Mouse (Mus musculus): ENCODE data around the gene Tmtc1. TPM values are rescaled to one million over a fixed set of nuclear protein-coding genes. Genes with fewer than 3 reads are reported as not detected.

Tmtc1 gene
- polyA plus RNA-seq, 1 experiment from 2014 or later, result 2.8 TPM

DNA sequence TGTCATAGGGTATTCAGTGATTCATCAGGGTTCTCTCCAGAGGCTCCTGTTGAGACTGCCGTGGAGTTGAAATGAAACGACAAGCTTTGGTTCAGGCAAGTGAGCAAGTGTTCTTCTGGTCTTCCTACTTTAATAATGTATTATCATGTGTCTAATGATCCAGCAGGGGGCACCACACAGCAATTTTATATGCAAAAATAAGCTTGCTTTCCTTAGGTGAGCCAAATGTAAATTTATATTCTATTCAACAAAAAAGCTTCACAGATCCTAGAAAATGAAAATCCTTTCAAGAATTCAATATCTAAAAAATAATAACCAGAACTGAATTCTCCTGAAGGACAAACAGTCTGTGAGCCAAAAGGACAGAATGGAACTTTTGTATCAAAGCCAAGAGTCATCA, 195.6 kb downstream of the Tmtc1 start:
- no peak overlapping the region for H3K9ac ChIP-seq (ENCODE audit: low read length)
- H3K4me1 ChIP-seq (replicated peaks; ENCODE audit: control insufficient read depth, insufficient read depth, low read length), result peaks cover 13% of the 10 kb centered on the region
- no peak overlapping the region for H3K27ac ChIP-seq (ENCODE audit: low read depth)
- H3K27me3 ChIP-seq (replicated peaks; ENCODE audit: control insufficient read depth, insufficient read depth, low read length), result no peaks in the 10 kb centered on the region
- ATAC-seq (replicated peaks; ENCODE audit: low FRiP score, low TSS enrichment, low read depth) (no peak), DNase-seq (ENCODE audit: low spot score) (peak; percentile 58)
- 30% methylated on average over 2 of the region's 2 CpGs for WGBS
- H3K4me3 ChIP-seq (ENCODE audit: low read depth, low read length), result no peak overlapping the region
- H3K4me2 ChIP-seq (ENCODE audit: low read length), result no peak overlapping the region
- H3K36me3 ChIP-seq (ENCODE audit: control insufficient read depth, insufficient read depth, low read length), result peaks cover 6% of the 10 kb centered on the region; the same call in 1 of the 2 replicates
- no peaks in the 10 kb centered on the region for H3K9me3 ChIP-seq (ENCODE audit: control insufficient read depth, low read length)

DNA sequence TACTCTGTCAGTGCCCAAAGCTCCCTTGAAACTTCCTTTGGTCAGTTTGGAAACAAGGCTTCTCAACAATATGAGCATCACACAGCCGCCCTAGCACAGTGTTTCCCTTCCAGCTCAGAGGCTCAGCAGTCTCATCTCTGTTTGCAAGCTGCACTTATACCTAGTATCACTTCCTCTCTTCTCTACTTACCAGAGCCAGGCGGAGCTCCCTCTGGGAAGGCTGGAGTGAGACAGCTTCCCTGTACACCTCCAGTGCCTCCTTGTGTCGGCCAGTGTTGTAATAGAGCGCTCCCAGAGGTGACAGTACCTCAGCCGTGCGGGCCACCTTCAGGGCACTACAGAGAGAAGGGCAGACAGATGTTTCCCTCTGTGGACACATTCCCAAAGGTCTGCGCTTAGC, 197.6 kb downstream of the Tmtc1 start:
- no peak for DNase-seq (ENCODE audit: low spot score)
- Histone ChIP-seq H3K36me3 (ENCODE audit: control insufficient read depth, insufficient read depth, low read length) (peaks cover 6% of the 10 kb centered on the region; the same call in 1 of the 2 replicates), H3K27ac (ENCODE audit: low read depth) (no peak overlapping the region), H3K4me1 (replicated peaks; ENCODE audit: control insufficient read depth, insufficient read depth, low read length) (no peaks in the 10 kb centered on the region), H3K9ac (ENCODE audit: low read length) (no peak overlapping the region), H3K4me2 (ENCODE audit: low read length) (no peak overlapping the region), H3K27me3 (replicated peaks; ENCODE audit: control insufficient read depth, insufficient read depth, low read length) (no peaks in the 10 kb centered on the region), H3K4me3 (ENCODE audit: low read depth, low read length) (no peak overlapping the region), H3K9me3 (ENCODE audit: control insufficient read depth, low read length) (no peaks in the 10 kb centered on the region)
- WGBS, result 78% methylated on average over 7 of the region's 7 CpGs
- no peak for ATAC-seq (replicated peaks; ENCODE audit: low FRiP score, low TSS enrichment, low read depth)

DNA sequence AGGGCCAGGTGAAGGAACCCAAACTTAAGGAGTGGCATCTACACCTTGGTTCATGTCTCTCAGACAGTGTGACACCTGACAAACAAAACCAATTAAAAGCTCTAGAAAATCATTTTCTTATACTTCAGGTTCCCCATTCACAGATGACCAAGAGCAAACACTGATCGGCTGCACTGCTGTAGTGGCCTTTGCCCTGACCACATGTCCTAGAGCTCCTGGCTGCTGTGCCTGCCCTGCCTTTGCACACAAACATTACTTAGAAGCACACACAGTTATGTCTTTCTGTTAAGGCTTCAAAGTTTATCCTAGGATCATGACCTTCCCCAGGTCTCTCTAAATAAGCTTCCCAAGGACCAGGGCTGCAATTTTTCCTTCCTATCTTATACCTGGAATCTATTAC, 199.4 kb downstream of the Tmtc1 start:
- Histone ChIP-seq H3K27ac (ENCODE audit: low read depth) (no peak overlapping the region), H3K9ac (ENCODE audit: low read length) (no peak overlapping the region), H3K36me3 (ENCODE audit: control insufficient read depth, insufficient read depth, low read length) (peaks cover 6% of the 10 kb centered on the region; the same call in 1 of the 2 replicates), H3K27me3 (replicated peaks; ENCODE audit: control insufficient read depth, insufficient read depth, low read length) (no peaks in the 10 kb centered on the region), H3K4me1 (replicated peaks; ENCODE audit: control insufficient read depth, insufficient read depth, low read length) (no peaks in the 10 kb centered on the region), H3K9me3 (ENCODE audit: control insufficient read depth, low read length) (no peaks in the 10 kb centered on the region), H3K4me3 (ENCODE audit: low read depth, low read length) (no peak overlapping the region), H3K4me2 (ENCODE audit: low read length) (no peak overlapping the region)
- ATAC-seq (replicated peaks; ENCODE audit: low FRiP score, low TSS enrichment, low read depth), result no peak
- WGBS, result 56% methylated on average over 1 of the region's 1 CpGs
- DNase-seq (ENCODE audit: low spot score), result no peak

DNA sequence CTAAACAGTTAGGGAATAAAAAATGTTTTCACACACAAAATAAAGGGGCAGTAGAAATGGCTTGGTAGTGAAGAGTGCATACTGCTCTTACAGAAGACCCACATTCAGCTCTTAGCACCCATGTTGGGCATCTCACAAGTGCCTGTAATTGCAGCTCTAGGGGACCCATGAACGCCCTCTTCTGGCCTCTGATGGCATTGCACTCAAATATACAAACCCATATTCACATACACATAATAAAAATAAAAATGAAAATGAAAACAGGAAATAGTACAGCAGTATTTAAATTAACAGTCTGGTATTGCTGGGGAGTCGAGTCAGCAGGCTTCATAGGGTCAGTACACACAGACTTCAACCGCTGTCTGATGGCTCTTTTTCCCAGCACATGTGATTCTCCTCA, 201.9 kb downstream of the Tmtc1 start:
- DNase-seq (ENCODE audit: low spot score) (no peak), ATAC-seq (replicated peaks; ENCODE audit: low FRiP score, low TSS enrichment, low read depth) (no peak)
- no peak overlapping the region for H3K4me3 ChIP-seq (ENCODE audit: low read depth, low read length)
- H3K9me3 ChIP-seq (ENCODE audit: control insufficient read depth, low read length), result no peaks in the 10 kb centered on the region
- H3K27ac ChIP-seq (ENCODE audit: low read depth), result no peak overlapping the region
- no peak overlapping the region for H3K9ac ChIP-seq (ENCODE audit: low read length)
- 64% methylated on average over 3 of the region's 3 CpGs for WGBS
- peaks cover 6% of the 10 kb centered on the region; the same call in 1 of the 2 replicates for H3K36me3 ChIP-seq (ENCODE audit: control insufficient read depth, insufficient read depth, low read length)
- H3K27me3 ChIP-seq (replicated peaks; ENCODE audit: control insufficient read depth, insufficient read depth, low read length), result no peaks in the 10 kb centered on the region
- no peak overlapping the region for H3K4me2 ChIP-seq (ENCODE audit: low read length)
- H3K4me1 ChIP-seq (replicated peaks; ENCODE audit: control insufficient read depth, insufficient read depth, low read length), result no peaks in the 10 kb centered on the region

DNA sequence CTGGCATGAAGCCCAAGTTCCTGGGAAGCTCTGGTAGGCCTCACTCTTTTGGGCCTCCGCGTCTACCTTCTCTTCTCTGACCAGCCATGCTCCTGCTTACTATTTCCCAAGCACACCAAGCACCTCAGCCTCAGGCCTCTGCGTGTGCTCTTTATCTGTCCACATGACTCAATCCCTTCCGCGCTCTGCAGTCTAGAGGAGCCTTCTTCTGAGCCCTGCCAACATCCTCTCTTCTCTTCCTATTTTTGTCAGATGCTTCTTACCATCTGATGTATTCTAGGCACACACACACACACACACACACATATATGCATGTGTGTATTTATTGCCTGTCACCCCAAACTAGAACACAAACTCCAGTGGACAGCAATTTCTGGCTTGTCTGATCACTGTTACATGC, 202.5 kb downstream of the Tmtc1 start:
- H3K4me1 ChIP-seq (replicated peaks; ENCODE audit: control insufficient read depth, insufficient read depth, low read length), result no peaks in the 10 kb centered on the region
- no peaks in the 10 kb centered on the region for H3K9me3 ChIP-seq (ENCODE audit: control insufficient read depth, low read length)
- 83% methylated on average over 5 of the region's 5 CpGs for WGBS
- no peak overlapping the region for H3K4me3 ChIP-seq (ENCODE audit: low read depth, low read length)
- DNase-seq (ENCODE audit: low spot score) (no peak), ATAC-seq (replicated peaks; ENCODE audit: low FRiP score, low TSS enrichment, low read depth) (no peak)
- H3K27me3 ChIP-seq (replicated peaks; ENCODE audit: control insufficient read depth, insufficient read depth, low read length), result no peaks in the 10 kb centered on the region
- peaks cover 6% of the 10 kb centered on the region; the same call in 1 of the 2 replicates for H3K36me3 ChIP-seq (ENCODE audit: control insufficient read depth, insufficient read depth, low read length)
- no peak overlapping the region for H3K4me2 ChIP-seq (ENCODE audit: low read length)
- no peak overlapping the region for H3K9ac ChIP-seq (ENCODE audit: low read length)
- no peak overlapping the region for H3K27ac ChIP-seq (ENCODE audit: low read depth)

DNA sequence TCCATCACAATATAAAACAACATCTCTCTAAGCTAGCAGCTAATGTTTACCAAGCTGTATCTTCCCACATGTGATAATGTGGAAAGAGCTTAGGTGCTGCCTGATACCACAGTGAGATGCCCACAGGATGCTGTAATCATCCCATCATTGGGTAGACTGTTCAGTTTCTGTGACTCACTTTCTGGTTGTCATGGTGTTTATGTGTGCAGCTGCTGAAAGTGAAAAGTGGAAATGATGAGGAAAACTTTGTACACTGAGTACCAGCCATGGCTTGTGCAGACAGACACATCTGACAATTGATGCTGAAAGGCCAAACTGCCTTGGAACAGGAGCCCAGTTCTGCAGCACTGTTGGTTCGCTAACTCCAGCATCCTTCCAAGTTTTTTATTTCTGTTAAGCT, 204.9 kb downstream of the Tmtc1 start:
- H3K4me3 ChIP-seq (ENCODE audit: low read depth, low read length), result no peak overlapping the region
- ATAC-seq (replicated peaks; ENCODE audit: low FRiP score, low TSS enrichment, low read depth), result no peak
- H3K9ac ChIP-seq (ENCODE audit: low read length), result no peak overlapping the region

DNA sequence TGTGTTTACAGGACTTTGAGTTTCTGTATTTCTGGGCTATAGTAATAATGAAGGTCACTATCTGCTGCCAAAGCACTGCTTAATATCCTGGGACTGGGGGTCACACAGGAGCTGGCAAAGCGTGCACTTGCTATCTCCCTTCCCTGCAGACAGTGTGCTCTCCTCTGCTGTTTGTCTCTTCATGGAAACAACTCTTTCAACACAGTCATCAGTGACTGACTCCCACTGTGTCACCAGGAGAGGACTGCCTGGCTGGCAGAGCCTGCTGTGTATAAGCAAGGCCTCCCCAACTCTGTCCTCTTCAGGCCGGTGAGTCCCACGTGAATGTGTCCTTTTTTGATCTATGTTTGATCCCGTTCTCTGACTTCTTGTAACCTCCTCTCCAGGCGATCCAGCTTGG, 206.7 kb downstream of the Tmtc1 start:
- DNase-seq (ENCODE audit: low spot score), result no peak
- no peaks in the 10 kb centered on the region for H3K4me1 ChIP-seq (replicated peaks; ENCODE audit: control insufficient read depth, insufficient read depth, low read length)
- 60% methylated on average over 5 of the region's 5 CpGs for WGBS

More for the DNA sequence above, 204.9 kb downstream of the Tmtc1 start:
- Histone ChIP-seq H3K4me1 (replicated peaks; ENCODE audit: control insufficient read depth, insufficient read depth, low read length) (no peaks in the 10 kb centered on the region), H3K27me3 (replicated peaks; ENCODE audit: control insufficient read depth, insufficient read depth, low read length) (no peaks in the 10 kb centered on the region), H3K36me3 (ENCODE audit: control insufficient read depth, insufficient read depth, low read length) (peaks cover 3% of the 10 kb centered on the region; the same call in 1 of the 2 replicates), H3K27ac (ENCODE audit: low read depth) (no peak overlapping the region), H3K9me3 (ENCODE audit: control insufficient read depth, low read length) (no peaks in the 10 kb centered on the region), H3K4me2 (ENCODE audit: low read length) (no peak overlapping the region)
- DNase-seq (ENCODE audit: low spot score), result no peak
- WGBS, result 100% methylated on average over 1 of the region's 1 CpGs

DNA sequence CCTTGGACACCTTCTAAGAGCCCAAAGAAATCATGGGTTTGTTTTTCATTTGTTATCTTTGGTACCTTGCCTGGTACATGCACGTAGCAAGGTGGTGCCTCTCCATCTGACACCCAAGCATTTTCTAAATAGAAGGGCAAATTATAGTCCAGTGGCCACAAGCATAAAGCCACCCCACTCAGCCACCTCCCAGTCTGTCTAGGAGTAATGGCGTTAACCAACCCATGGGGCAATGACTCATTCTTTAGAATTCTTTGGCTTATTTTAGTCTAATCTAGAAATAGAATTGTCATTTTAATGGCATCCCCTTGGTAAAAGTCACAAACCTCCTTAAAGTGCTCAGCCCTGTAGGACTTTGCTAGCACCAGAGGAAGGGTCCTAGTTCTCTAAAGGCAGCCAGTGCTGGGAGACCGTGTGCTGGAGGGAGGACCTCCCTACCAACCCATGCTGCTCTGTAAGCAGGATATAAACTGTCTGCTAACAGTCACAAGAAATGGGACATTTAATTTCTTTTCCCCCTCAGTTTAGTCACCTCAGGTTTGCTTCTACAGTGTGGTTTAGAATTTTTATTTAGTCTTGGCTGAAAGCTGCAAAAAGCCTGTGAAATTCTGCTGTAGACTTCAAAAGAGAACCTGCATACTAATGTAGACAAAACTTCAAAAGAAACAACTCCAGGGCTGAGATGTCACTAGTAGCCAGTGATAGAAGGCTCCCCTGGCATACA, 209.9 kb downstream of the Tmtc1 start:
- H3K36me3 ChIP-seq (ENCODE audit: control insufficient read depth, insufficient read depth, low read length), result no peaks in the 10 kb centered on the region
- H3K4me2 ChIP-seq (ENCODE audit: low read length), result no peak overlapping the region
- no peak overlapping the region for H3K9ac ChIP-seq (ENCODE audit: low read length)
- H3K4me1 ChIP-seq (replicated peaks; ENCODE audit: control insufficient read depth, insufficient read depth, low read length), result no peaks in the 10 kb centered on the region
- no peaks in the 10 kb centered on the region for H3K27me3 ChIP-seq (replicated peaks; ENCODE audit: control insufficient read depth, insufficient read depth, low read length)
- no peaks in the 10 kb centered on the region for H3K9me3 ChIP-seq (ENCODE audit: control insufficient read depth, low read length)
- ATAC-seq (replicated peaks; ENCODE audit: low FRiP score, low TSS enrichment, low read depth) (no peak), DNase-seq (ENCODE audit: low spot score) (no peak)
- H3K27ac ChIP-seq (ENCODE audit: low read depth), result no peak overlapping the region
- H3K4me3 ChIP-seq (ENCODE audit: low read depth, low read length), result no peak overlapping the region
- 67% methylated on average over 3 of the region's 3 CpGs for WGBS

More for the DNA sequence above, 206.7 kb downstream of the Tmtc1 start:
- Histone ChIP-seq H3K4me2 (ENCODE audit: low read length) (no peak overlapping the region), H3K9me3 (ENCODE audit: control insufficient read depth, low read length) (no peaks in the 10 kb centered on the region), H3K36me3 (ENCODE audit: control insufficient read depth, insufficient read depth, low read length) (no peaks in the 10 kb centered on the region), H3K9ac (ENCODE audit: low read length) (no peak overlapping the region), H3K27me3 (replicated peaks; ENCODE audit: control insufficient read depth, insufficient read depth, low read length) (no peaks in the 10 kb centered on the region), H3K4me3 (ENCODE audit: low read depth, low read length) (no peak overlapping the region), H3K27ac (ENCODE audit: low read depth) (no peak overlapping the region)
- no peak for ATAC-seq (replicated peaks; ENCODE audit: low FRiP score, low TSS enrichment, low read depth)

DNA sequence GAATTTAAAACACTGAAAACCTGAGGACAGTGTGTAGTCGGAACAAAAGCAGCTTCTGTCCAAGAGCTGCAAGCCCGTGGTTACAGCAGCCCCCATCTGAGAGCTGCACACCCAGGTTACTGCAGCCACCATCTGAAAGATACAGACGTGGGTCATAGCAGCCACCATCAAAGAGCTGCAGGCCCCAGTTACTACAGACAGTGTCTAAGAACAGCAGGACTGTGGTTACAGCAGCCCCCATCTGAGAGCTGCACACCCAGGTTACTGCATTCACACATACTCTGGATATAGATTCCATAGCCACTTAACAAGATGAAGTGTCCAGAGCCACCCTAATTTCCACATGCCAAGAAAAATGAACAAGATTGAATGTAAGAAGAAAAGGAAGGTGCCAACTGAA, 216.6 kb downstream of the Tmtc1 start:
- Histone ChIP-seq H3K4me1 (replicated peaks; ENCODE audit: control insufficient read depth, insufficient read depth, low read length) (no peaks in the 10 kb centered on the region), H3K36me3 (ENCODE audit: control insufficient read depth, insufficient read depth, low read length) (no peaks in the 10 kb centered on the region), H3K4me3 (ENCODE audit: low read depth, low read length) (no peak overlapping the region), H3K9ac (ENCODE audit: low read length) (no peak overlapping the region), H3K27me3 (replicated peaks; ENCODE audit: control insufficient read depth, insufficient read depth, low read length) (no peaks in the 10 kb centered on the region), H3K9me3 (ENCODE audit: control insufficient read depth, low read length) (no peaks in the 10 kb centered on the region), H3K27ac (ENCODE audit: low read depth) (no peak overlapping the region), H3K4me2 (ENCODE audit: low read length) (no peak overlapping the region)
- DNase-seq (ENCODE audit: low spot score) (no peak), ATAC-seq (replicated peaks; ENCODE audit: low FRiP score, low TSS enrichment, low read depth) (no peak)
- WGBS, result 61% methylated on average over 3 of the region's 3 CpGs
